Mouse (Mus musculus) right cerebral cortex, adult 18-20 months (tissue): ENCODE results near the gene Tgm2.

Experiments
- DNase-seq: peaks from one replicate; pipeline ENCODE4 v3.0.0; 2022; ENCODE audit warnings: mixed read lengths

Gene Tgm2

GRCm38 (mm10) chr2:158106947-158107587 lies 39.2 kb downstream of the Tgm2 start:
- no peak for DNase-seq

DNA sequence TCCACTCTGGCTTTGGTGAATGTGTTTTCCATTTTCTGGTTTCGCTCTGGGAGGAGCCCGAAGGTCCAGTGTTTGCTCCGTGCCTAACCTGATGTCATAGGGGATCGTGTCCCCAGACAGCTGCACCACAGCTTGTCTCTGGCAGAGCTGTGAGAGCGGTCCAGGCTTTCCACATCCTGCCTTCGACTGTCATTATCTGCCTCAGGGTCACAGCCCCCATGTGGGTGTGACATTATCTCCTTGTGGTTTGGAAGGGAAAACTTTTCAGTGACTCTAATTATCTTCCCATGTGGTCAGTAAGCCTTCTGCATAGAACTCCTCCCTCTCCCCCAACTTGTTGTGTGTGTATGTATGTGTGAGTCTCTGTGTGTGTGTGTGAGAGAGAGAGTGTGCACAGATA lies 40.6 kb downstream of the Tgm2 start:
- no peak for DNase-seq

GRCm38 (mm10) chr2:158104966-158105365 lies 41.3 kb downstream of the Tgm2 start:
- no peak for DNase-seq

DNA sequence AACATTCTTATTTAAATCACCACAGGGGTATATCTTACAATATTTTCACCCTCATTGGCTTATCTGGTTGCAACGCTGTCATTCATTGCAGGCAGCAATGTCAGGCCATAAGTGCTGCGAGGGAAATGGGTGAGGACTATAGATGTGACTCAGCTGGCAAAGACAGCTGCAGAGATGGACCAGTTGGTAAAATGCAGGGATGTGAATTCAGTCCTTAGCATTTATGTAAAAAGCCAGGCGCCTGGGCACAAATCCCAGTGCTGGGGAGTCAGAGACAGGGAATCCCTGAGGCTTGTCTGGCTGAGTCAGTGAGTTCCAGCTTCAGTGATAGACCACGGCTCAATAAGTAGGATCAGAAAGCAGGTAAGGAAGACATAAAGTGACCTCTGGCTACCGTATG lies 44.5 kb downstream of the Tgm2 start:
- DNase-seq, result peak; percentile 46

GRCm38 (mm10) chr2:158099537-158099936 lies 46.7 kb downstream of the Tgm2 start:
- DNase-seq, result no peak

GRCm38 (mm10) chr2:158098730-158099129 lies 47.5 kb downstream of the Tgm2 start:
- no peak for DNase-seq

DNA sequence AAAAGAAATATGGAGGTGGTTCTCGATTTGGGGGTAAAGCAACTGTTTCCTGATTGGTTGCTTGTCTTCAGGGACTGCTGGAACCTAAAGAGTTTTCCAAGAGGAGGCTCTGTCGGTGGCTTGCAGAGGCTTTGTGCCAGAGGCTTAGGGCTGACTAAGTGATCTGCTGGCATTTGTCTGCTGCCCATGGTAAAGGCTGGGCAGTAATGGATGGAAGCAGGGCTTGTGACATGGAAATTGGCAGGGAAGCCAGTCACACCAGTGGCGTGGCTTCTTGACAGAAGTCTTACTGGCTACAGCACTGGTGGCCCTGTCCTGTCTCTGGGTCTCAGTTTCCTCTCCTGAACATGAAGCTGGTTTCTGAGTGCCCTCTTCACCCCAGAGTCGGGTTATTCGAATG lies 49.2 kb downstream of the Tgm2 start:
- DNase-seq, result no peak

- DNase-seq, result no peak
Observed at GRCm38 (mm10) chr2:158094846-158095245, 51.4 kb downstream of the Tgm2 start.

- DNase-seq, result no peak
Observed at GRCm38 (mm10) chr2:158094300-158094699, 51.9 kb downstream of the Tgm2 start.

- peak; percentile 19 for DNase-seq
Observed at GRCm38 (mm10) chr2:158093345-158093744, 52.9 kb downstream of the Tgm2 start.

DNA sequence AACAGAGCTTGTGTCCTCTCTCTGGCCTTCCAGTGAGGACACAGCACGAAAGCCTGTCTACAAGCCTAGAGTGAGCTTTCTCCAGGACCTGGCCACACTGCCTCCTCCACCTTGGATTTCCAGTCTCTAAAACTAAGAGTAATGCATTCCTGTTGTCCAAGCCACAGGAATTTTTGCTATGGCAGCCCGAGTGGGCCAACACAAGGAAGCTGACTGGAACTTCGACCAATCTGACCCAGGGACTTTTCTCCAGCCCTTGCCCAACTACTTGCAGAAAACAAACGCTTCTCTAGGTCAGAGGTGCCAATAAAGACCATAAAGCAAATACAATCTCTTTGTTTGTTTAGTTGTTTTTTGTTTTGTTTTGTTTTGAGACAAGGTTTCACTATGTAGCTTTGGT lies 56.1 kb downstream of the Tgm2 start:
- no peak for DNase-seq

- no peak for DNase-seq
Observed at GRCm38 (mm10) chr2:158084486-158084885, 61.8 kb downstream of the Tgm2 start.

DNA sequence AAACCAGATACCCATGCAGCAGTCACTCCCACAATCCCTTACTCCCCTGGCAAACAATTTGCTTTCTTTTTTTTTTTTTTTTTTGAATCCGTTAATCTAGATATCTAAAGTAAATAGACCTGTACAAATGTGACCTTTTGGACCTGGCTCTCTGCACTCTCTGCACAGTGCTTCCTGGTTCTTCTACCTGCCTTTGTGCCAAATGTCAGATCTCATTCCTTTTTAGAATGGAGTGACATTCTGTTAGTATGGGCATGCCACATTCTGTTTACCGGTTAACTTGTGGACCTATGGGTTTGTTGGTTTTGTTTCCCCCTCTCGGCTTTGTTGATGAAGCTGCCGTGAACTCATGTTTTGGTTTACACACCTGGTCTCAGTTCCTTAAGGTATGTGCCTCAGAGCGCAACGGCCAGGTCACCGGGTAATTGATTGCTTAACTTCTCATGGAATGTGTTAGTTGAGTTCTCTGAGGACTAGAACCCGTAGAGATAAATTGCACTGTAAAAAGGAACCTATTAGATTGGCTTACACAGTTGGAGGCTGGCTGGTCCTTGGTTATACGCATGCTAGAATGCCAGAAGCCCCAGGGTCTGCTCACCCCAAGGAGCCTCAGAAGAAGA lies 65.5 kb downstream of the Tgm2 start:
- no peak for DNase-seq

DNA sequence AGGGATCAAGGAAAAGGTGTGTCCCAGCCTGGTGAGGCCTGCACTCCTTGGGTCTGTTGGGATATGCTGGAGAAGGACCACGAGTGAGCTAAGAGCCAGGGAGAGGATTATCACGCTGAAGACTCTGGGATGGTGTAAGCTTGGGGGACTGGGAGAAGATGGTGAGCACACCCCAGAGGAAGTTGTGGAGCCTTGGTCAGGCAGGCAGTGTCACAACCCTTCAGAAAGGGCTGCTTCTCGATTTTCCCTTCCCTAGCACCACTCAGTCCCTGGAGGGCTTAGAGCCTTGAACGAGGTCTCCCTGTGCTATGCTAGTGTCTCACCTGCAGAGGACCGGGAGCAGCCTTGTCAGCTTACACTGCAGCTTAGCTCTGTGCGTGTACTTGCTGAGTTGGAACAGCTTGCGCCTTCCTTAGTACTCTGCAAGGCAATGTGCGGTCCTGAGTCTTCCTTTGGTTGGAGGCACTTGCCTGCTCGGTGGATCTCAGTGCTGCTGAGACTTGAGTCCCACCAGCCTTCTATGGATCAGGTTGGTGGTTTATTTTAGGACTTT lies 66.3 kb downstream of the Tgm2 start:
- DNase-seq, result peak; percentile 19

GRCm38 (mm10) chr2:158078971-158079370 lies 67.3 kb downstream of the Tgm2 start:
- no peak for DNase-seq

- no peak for DNase-seq
Observed at GRCm38 (mm10) chr2:158077981-158078380, 68.3 kb downstream of the Tgm2 start.

- DNase-seq, result no peak
Observed at GRCm38 (mm10) chr2:158076690-158077089, 69.5 kb downstream of the Tgm2 start.

GRCm38 (mm10) chr2:158074835-158075234 lies 71.4 kb downstream of the Tgm2 start:
- no peak for DNase-seq

GRCm38 (mm10) chr2:158071633-158071995 lies 74.6 kb downstream of the Tgm2 start:
- DNase-seq, result no peak

DNA sequence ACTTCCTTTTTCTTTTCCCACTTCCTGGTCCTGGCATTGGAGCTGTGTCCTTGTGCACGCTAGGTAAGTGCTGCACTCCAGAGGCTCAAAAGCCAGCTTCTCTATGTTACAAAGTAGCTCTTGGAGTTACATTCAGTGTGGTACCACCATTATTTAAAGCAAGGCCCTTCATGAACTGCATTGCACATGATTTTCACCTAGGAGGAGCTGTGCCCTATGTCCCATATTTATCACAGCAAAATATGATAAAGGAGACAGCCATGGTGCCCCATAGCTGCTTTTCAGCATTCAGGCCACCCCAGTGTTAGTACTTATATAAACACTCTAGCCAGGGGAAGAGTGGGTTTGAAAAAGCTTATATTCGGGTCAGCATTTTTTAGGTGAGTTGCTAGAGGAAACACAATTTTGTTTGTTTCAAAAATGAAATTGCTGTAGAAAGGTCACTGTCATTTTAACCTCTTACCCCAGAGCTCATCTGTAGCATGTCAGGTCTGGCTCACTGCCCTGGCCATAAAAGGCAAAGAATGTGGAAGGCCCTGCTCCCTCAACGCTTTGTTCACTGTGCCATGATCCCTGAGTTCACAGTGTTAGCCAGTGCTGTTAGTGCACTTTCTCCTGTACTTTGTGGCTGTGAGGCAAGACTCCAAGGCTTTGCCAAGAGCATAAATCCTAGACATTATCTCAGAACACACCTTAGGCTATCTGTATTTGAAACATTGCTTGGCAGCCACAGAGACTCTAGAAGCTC lies 75.2 kb downstream of the Tgm2 start:
- DNase-seq, result no peak

DNA sequence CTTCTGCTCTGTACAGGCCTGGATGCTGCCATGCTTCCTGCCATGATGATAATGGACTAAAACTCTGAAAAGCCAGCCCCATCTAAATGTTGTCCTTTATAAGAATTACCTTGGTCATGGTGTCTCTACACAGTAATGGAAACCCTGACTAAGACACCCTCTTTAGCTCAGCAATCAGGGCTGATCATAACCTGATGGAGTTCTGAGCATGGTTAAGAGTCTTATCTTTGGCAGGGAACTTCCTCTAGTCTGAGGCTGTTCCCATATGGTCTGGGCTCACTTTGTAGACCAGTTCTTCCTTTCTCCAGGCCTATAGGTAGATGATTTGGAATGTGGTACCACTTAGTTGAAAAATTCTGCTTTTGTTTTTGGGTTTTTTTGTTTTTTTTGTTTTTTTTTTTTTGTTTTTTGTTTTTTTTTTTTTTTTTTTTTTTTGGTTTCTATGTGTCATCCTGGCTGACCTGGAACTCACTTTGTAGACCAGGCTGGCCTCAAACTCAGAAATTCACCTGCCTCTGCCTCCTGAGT lies 77.7 kb downstream of the Tgm2 start:
- DNase-seq, result no peak

- DNase-seq, result no peak
Observed at GRCm38 (mm10) chr2:158067260-158067824, 78.9 kb downstream of the Tgm2 start.

DNA sequence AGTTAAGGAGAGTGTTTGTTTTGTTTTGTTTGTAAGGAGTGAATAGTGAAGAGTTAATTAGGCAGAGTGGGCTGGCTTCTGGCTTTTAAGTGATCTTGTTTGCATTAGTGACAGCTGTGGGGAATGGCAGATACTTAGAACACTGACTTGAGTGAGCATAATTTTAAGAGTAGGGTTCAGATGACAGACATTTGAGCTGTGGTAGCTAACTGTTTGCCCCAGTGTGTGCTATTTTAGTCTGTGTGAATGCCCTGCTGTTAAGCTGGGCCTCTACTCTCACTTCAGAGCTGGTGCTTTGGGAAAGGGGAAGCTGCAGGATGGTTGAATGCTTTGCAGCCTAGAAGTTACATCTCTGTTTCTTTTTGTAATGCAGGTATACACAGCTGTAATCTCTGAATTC lies 79.8 kb downstream of the Tgm2 start:
- DNase-seq, result no peak
